Mouse (Mus musculus) kidney, adult 2 months (tissue): ENCODE measurements around the gene Cd80. TPM values are rescaled to one million over a fixed set of nuclear protein-coding genes. Genes with fewer than 3 reads are reported as not detected.

Experiments used
- DNase-seq: peaks from one replicate; pipeline ENCODE4 v3.0.0; 2021
- H3K27ac ChIP-seq: fragments of 200-500 bp; 2 replicates; pipeline ENCODE4 v1.5.1; 2012; ENCODE audit warnings: low read depth, low read length, control low read depth, inconsistent platforms; ENCODE audit not compliant: insufficient read depth
- H3K27me3 ChIP-seq: fragments of 200-500 bp; replicated peaks from 2 replicates; pipeline ENCODE4 v1.6.1; 2012; ENCODE audit warnings: mild to moderate bottlenecking, moderate library complexity, low read length, inconsistent platforms; ENCODE audit not compliant: control insufficient read depth, insufficient read depth
- H3K36me3 ChIP-seq: fragments of 200-500 bp; 2 replicates; pipeline ENCODE4 v1.6.1; 2012; ENCODE audit warnings: mild to moderate bottlenecking, moderate library complexity, low read length, inconsistent platforms; ENCODE audit not compliant: control insufficient read depth, insufficient read depth
- H3K4me1 ChIP-seq: fragments of 200-500 bp; 2 replicates; pipeline ENCODE4 v1.6.1; 2011; ENCODE audit warnings: low read length; ENCODE audit not compliant: control insufficient read depth, insufficient read depth
- H3K4me3 ChIP-seq: fragments of 200-500 bp; 2 replicates; pipeline ENCODE4 v1.5.1; 2011; ENCODE audit warnings: mild to moderate bottlenecking, low read depth, low read length, control low read depth; ENCODE audit not compliant: insufficient read depth
- CTCF ChIP-seq: fragments of 200-500 bp; conservative IDR thresholded peaks from 2 replicates; pipeline ENCODE4 v1.5.1; 2011; ENCODE audit warnings: low read depth, mild to moderate bottlenecking, control low read depth, low read length, moderate library complexity, mixed read lengths; ENCODE audit not compliant: insufficient read depth, insufficient read length
- POLR2A ChIP-seq: fragments of 200-500 bp; IDR thresholded peaks from one replicate; pipeline ENCODE4 v1.6.1; 2011; ENCODE audit warnings: low read depth, low read length, control low read depth
- WGBS: fragments of 180-500 bp; shearing (Covaris S2); methylation state at CpG from one replicate; pipeline ENCODE4 v1.1.7; 2018; 5-methylcytosine and 5-hydroxymethylcytosine counted together
- polyA plus RNA-seq: library from polyadenylated mRNA; depleted of rRNA; stranded (reverse); fragments of >200 nt; gene quantifications from 2 replicates; pipeline ENCODE4 v1.2.3, GENCODE M21; 2012; rRNA removed

Cd80 gene
- polyA plus RNA-seq: 0.14 and 0.23 TPM in 2 replicates

- Histone ChIP-seq H3K4me1 (no peaks in the 10 kb centered on the region), H3K4me3 (no peak within 1 kb of the TSS), H3K27me3 (no peaks in the 10 kb centered on the region), H3K36me3 (no peaks in the 10 kb centered on the region), H3K27ac (no peak within 1 kb of the TSS)
- DNase-seq: no peak
- TF ChIP-seq CTCF (no peak), POLR2A (no peak)
- 74% methylated on average over 17 of the region's 17 CpGs for WGBS
These were observed at the start of gene Cd80 for GRCm38 (mm10) chr16:38455511-38456418. Gene Cd80, plus strand, starts transcription at chr16:38455561.

DNA sequence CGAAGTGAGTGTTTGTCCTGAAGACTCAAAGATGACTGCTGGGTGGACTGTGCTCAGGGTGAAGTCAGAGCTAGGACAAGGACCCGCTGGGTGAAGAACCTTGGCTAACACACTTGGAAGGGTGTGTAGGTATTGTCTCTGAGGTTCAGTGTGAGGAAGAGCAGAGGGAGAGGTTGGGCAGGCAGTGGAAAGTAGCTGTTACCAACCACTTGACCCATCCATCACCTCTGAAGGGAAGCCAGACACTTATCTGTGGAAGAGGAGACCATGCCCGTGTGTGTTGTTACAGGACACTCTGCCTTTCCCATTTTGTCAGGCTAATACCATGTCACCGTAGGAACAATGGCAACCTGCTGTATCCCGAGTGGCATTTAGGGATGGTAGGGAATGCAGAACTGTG is 49.1 kb upstream of the Cd80 start:
- no peak overlapping the region for H3K4me3 ChIP-seq
- H3K36me3 ChIP-seq: no peaks in the 10 kb centered on the region
- whole genome bisulfite sequencing: 85% methylated on average over 5 of the region's 5 CpGs
- TF ChIP-seq POLR2A (no peak), CTCF (no peak)
- no peaks in the 10 kb centered on the region for H3K4me1 ChIP-seq
- H3K27ac ChIP-seq: no peak overlapping the region
- no peaks in the 10 kb centered on the region for H3K27me3 ChIP-seq
- DNase-seq: no peak

DNA sequence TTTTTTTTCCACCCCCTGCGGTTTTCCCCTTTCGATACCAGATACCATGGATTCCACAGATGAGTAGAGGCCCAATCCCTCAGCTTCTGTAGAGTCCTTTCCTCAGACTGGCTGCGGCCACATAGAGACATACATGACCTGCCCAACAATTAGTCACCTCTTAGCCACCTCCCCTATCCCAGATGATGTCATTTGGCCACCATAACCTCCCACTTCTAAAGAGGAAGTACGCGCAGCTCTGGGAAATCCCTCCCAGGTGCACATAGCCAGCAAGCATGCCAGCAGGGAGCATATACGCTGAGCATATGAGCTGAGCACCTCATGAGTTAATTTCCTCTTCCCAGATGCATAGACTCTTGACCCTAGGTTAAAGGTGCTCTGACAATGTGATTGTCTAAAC is 48.7 kb upstream of the Cd80 start:
- Histone ChIP-seq H3K4me1 (no peaks in the 10 kb centered on the region), H3K36me3 (no peaks in the 10 kb centered on the region), H3K27me3 (no peaks in the 10 kb centered on the region), H3K4me3 (no peak overlapping the region), H3K27ac (no peak overlapping the region)
- WGBS: 88% methylated on average over 6 of the region's 6 CpGs
- TF ChIP-seq CTCF (no peak), POLR2A (no peak)
- DNase-seq: no peak

- WGBS: 52% methylated on average over 5 of the region's 5 CpGs
- DNase-seq: no peak
- no peak overlapping the region for H3K4me3 ChIP-seq
- TF ChIP-seq POLR2A (no peak), CTCF (no peak)
- H3K27ac ChIP-seq: no peak overlapping the region
- H3K36me3 ChIP-seq: no peaks in the 10 kb centered on the region
- no peaks in the 10 kb centered on the region for H3K27me3 ChIP-seq
- no peaks in the 10 kb centered on the region for H3K4me1 ChIP-seq
These were observed 47.8 kb upstream of the Cd80 start for GRCm38 (mm10) chr16:38407584-38407983.

DNA sequence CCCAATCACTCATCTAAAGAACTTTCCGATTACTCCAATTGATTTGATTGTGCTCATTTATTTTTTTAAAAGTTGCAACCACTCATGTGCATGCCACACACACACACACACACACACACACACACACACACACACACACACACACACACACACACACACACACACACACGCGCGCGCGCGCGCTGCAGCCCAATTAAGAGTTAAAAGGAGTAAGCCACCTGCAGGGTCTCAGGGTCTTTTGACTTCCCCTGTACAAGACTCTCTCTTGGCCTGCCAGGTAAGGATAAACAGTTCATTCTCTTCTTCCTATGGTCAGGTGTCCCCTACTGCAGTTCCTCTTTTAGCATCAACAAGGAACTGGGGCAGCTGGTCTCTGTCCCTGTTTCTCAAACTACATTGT is 46.9 kb upstream of the Cd80 start:
- 96% methylated on average over 8 of the region's 8 CpGs for WGBS
- Histone ChIP-seq H3K27me3 (no peaks in the 10 kb centered on the region), H3K36me3 (no peaks in the 10 kb centered on the region), H3K4me3 (no peak overlapping the region), H3K27ac (no peak overlapping the region), H3K4me1 (no peaks in the 10 kb centered on the region)
- no peak for DNase-seq
- TF ChIP-seq CTCF (no peak), POLR2A (no peak)

- TF ChIP-seq CTCF (no peak), POLR2A (no peak)
- no peak overlapping the region for H3K4me3 ChIP-seq
- WGBS: 79% methylated on average over 7 of the region's 7 CpGs
- no peaks in the 10 kb centered on the region for H3K36me3 ChIP-seq
- H3K27me3 ChIP-seq: no peaks in the 10 kb centered on the region
- H3K27ac ChIP-seq: no peak overlapping the region
- H3K4me1 ChIP-seq: no peaks in the 10 kb centered on the region
- no peak for DNase-seq
These were observed 40.4 kb upstream of the Cd80 start for GRCm38 (mm10) chr16:38414953-38415352.

- no peak for DNase-seq
- Histone ChIP-seq H3K4me3 (no peak overlapping the region), H3K4me1 (no peaks in the 10 kb centered on the region), H3K36me3 (no peaks in the 10 kb centered on the region), H3K27me3 (no peaks in the 10 kb centered on the region), H3K27ac (no peak overlapping the region)
- 85% methylated on average over 2 of the region's 2 CpGs for WGBS
- TF ChIP-seq POLR2A (no peak), CTCF (no peak)
These were observed 30.0 kb upstream of the Cd80 start for GRCm38 (mm10) chr16:38425374-38425773.

DNA sequence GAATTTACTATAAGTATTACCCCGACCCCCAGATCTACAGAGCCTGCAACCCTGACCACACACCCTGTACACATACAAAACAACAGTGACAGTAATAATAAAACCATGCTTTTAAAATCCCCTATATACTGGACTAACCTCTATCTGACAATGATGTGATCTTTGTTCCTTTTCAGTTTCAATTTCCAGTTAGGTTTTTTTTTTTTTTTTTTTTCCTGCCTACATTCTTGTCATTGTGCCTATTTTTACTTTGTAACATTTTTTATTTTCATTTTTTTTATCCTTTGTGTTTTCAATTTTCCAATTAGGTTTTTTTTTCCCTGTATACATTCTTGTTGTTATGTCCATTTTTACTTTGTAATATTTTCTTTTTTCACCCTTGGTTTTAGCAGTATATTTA is 29.6 kb upstream of the Cd80 start:
- TF ChIP-seq CTCF (no peak), POLR2A (no peak)
- DNase-seq: no peak
- 93% methylated on average over 1 of the region's 1 CpGs for WGBS
- H3K4me1 ChIP-seq: no peaks in the 10 kb centered on the region
- H3K27ac ChIP-seq: no peak overlapping the region
- H3K4me3 ChIP-seq: no peak overlapping the region
- no peaks in the 10 kb centered on the region for H3K27me3 ChIP-seq
- H3K36me3 ChIP-seq: no peaks in the 10 kb centered on the region
